Mouse (Mus musculus) midbrain, embryonic 16.5 days (tissue): ENCODE measurements around the gene Tdp2. TPM values are rescaled to one million over a fixed set of nuclear protein-coding genes. Genes with fewer than 3 reads are reported as not detected.

Experiments used
- ATAC-seq: fragments of 200-750 bp; cut with Nextera tagmentation; 2 replicates; pipeline ENCODE4 v1.8.0; 2017; ENCODE audit warnings: moderate TSS enrichment
- H3K27ac ChIP-seq: fragments of 300-500 bp; sonication (generic); 2 replicates; pipeline ENCODE4 v1.5.1; 2014; ENCODE audit warnings: mild to moderate bottlenecking, low read length, mixed read lengths
- H3K27me3 ChIP-seq: fragments of 300-500 bp; sonication (generic); 2 replicates; pipeline ENCODE4 v1.6.1; 2014; ENCODE audit warnings: low read depth, low read length, mixed read lengths; ENCODE audit not compliant: control insufficient read depth, insufficient read depth
- H3K36me3 ChIP-seq: fragments of 300-500 bp; sonication (generic); 2 replicates; pipeline ENCODE4 v1.6.1; 2014; ENCODE audit warnings: mild to moderate bottlenecking, low read length, moderate library complexity, mixed read lengths; ENCODE audit not compliant: control insufficient read depth, insufficient read depth
- H3K4me1 ChIP-seq: fragments of 300-500 bp; sonication (generic); 2 replicates; pipeline ENCODE4 v1.6.1; 2014; ENCODE audit warnings: mild to moderate bottlenecking, low read length, mixed read lengths; ENCODE audit not compliant: control insufficient read depth, insufficient read depth
- H3K4me2 ChIP-seq: fragments of 300-500 bp; sonication (generic); 2 replicates; pipeline ENCODE4 v1.6.1; 2014; ENCODE audit warnings: mild to moderate bottlenecking, low read length, mixed read lengths
- H3K4me3 ChIP-seq: fragments of 300-500 bp; sonication (generic); 2 replicates; pipeline ENCODE4 v1.5.1; 2014; ENCODE audit warnings: low read depth, mild to moderate bottlenecking, low read length, moderate library complexity, mixed read lengths
- H3K9ac ChIP-seq: fragments of 300-500 bp; sonication (generic); 2 replicates; pipeline ENCODE4 v1.6.1; 2014; ENCODE audit warnings: low read depth, low read length, mixed read lengths
- H3K9me3 ChIP-seq: fragments of 300-500 bp; sonication (generic); replicated peaks from 2 replicates; pipeline ENCODE4 v1.6.1; 2014; ENCODE audit warnings: mild to moderate bottlenecking, low read length, mixed read lengths; ENCODE audit not compliant: control insufficient read depth, poor library complexity, severe bottlenecking
- WGBS: fragments of 180-500 bp; shearing (Covaris S2); extraction: QIAGEN DNeasy Blood & Tissue Kit; methylation state at CpG from one replicate; pipeline ENCODE4 v1.1.7; 2014; 5-methylcytosine and 5-hydroxymethylcytosine counted together
- polyA plus RNA-seq: library from polyadenylated mRNA; unstranded; fragments of >200 nt; fragmentation: Nextera tagmentation; extraction: Ambion mirVana; gene quantifications from 2 replicates; pipeline ENCODE4 v1.2.1, GENCODE M21; 2015

Gene Tdp2
- polyA plus RNA-seq, 1 experiment from 2014 or later, result 26.5 TPM

DNA sequence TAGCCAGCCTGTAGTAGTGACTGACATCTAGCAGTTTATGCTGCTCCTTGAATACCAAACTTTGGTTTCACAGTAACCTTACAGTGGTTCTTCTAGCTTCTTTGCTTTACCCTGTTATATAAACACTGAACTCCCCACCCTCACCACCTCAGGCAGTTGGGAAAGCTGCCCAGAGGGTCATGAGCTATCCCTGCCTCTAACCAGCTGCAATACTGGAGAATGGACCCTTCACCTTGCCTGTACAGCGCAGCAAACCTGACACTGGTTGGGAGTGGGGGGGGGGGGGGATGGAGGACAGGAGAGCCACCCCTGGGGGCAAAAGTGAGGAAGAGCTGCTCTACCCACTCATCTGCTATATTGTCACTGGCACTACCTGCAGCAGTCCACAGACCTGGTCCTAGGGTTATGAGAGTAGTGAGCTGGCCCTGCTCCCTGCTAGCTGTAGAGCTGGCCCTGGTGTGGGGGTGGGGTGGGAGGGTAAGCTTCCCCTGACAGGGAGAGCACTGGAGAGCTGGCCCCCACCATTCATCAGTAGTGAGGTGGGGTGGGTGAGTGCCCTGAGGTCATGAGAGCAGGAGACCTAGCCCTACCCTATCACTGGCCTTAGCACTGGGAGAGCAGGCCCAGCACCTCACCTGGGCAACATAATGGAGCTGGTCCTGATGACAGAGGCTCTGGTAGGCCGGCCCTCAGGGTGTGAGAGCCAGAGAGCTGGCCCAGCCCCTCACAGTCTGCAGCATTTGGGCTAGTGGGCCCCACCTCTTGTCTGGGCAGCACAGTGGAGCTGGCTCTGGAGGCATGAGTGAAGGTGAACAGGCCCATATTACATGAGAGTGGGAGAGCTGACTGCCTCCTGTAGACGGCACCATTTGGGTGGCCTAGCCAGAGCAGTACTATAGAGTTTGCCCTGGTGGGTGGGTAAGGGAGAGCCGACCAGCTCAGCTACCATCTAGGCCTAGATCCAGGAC is 15.1 kb upstream of the Tdp2 start:
- peak; percentile 72 for ATAC-seq
- H3K9me3 ChIP-seq, result no peaks in the 10 kb centered on the region
- H3K27me3 ChIP-seq, result no peaks in the 10 kb centered on the region
- no peaks in the 10 kb centered on the region for H3K4me1 ChIP-seq
- peaks cover 12% of the 10 kb centered on the region for H3K36me3 ChIP-seq
- 65% methylated on average over 4 of the region's 4 CpGs for WGBS
- no peak overlapping the region for H3K27ac ChIP-seq
- no peak overlapping the region for H3K4me3 ChIP-seq
- no peak overlapping the region for H3K4me2 ChIP-seq
- H3K9ac ChIP-seq, result no peak overlapping the region

DNA sequence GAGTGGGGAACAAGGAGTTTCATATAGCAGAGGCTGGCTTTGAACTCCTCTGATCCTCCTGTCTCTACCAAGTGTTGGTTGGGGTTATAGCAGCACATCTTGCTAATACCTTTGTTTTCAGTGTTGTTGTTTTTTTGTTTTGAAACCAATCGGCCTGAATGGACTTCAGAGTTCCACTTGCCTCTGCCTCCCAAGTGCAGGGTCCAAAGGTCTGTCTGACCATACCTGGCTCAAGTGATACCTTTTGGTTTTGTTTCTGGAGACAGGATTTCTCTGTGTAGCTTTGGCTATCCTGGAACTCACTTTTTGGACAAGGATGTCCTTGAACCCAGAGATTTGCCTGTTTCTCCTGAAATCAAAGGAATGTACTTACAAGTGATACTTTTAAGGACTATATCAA is 11.5 kb upstream of the Tdp2 start:
- no peak overlapping the region for H3K9ac ChIP-seq
- no peaks in the 10 kb centered on the region for H3K9me3 ChIP-seq
- no peak overlapping the region for H3K4me2 ChIP-seq
- H3K36me3 ChIP-seq, result 0 out of 2 replicates have a peak, but pooled peaks cover under 1% of the 10 kb centered on the region
- H3K4me3 ChIP-seq, result no peak overlapping the region
- WGBS, result 83% methylated on average over 1 of the region's 1 CpGs
- H3K27ac ChIP-seq, result no peak overlapping the region
- ATAC-seq, result no peak
- no peaks in the 10 kb centered on the region for H3K27me3 ChIP-seq
- no peaks in the 10 kb centered on the region for H3K4me1 ChIP-seq

DNA sequence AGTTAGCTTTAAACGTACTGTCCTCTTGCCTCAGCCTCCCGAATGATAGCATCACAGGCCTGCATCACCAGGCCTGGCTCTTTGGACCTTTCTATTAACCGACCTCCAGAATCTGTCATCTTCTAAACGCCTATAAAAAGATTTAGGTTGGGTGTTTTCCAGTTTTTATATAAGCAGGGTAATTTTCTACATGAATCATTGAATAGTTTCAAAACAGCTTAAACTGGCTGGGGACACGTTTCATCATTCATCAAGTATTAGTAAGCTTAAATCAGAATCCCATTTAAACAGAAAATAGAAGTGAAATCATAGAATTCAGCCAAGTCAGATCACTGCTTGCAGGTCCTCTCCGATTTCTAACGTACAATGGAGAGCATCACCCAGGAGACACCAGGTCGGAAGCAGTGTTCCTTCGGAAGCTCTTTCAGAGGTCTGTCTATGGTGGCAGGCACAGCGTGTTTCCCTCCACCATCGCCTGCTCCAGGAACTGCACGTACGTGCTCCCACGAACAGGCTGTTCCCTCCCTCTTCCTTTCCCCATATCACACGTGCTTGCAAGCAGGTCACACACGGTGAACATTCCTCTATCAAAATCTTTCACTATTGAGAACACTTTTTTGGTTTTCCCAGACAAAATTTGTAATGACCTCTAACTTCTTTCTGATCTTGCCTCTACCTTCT is 8.7 kb upstream of the Tdp2 start:
- Histone ChIP-seq H3K36me3 (no peaks in the 10 kb centered on the region), H3K9me3 (no peaks in the 10 kb centered on the region), H3K27ac (no peak overlapping the region), H3K9ac (no peak overlapping the region), H3K4me3 (no peak overlapping the region), H3K4me2 (no peak overlapping the region), H3K27me3 (no peaks in the 10 kb centered on the region), H3K4me1 (no peaks in the 10 kb centered on the region)
- 85% methylated on average over 16 of the region's 16 CpGs for WGBS
- no peak for ATAC-seq

DNA sequence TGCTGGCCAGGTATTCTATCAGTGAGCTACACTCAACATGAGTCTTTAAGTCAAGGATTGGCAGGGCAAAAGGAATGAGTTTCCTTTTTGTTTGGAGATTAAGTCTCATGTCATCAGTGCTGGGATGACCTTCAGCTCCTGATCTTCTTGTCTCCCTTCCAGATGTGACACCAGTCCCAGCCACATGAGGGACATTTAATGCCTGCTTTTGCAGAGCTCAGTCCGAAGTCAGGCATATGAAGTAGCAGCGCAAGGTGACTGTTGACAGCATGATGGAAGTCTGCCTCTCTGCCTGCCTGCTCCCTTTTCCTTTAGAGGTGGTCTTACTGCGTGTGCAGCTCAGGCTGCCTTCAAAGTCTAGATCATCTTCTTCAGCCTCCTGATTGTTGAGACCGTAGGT is 6.8 kb upstream of the Tdp2 start:
- Histone ChIP-seq H3K27me3 (no peaks in the 10 kb centered on the region), H3K9me3 (no peaks in the 10 kb centered on the region), H3K4me3 (no peak overlapping the region), H3K36me3 (no peaks in the 10 kb centered on the region), H3K4me2 (no peak overlapping the region), H3K27ac (no peak overlapping the region), H3K9ac (no peak overlapping the region), H3K4me1 (no peaks in the 10 kb centered on the region)
- ATAC-seq, result no peak
- WGBS, result 96% methylated on average over 4 of the region's 4 CpGs

DNA sequence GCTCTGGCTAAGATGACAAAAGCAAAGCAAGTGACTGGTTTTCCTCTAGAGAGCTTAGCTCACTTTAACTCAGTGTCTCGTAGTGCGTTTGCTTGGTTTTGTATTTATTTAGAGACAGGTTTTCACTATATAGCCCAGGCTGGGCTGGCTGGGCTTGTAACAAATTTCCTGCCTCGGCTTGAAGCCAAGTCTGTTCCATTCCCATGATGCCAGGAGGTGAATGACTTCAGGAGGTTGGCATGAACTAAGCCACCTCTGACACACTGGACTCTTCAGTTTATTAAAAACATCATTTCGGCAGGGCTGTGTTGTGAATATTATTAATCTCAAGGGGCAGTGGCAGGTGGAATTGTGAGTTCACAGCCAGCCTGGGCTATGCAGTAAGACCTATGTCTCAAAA is 5.9 kb upstream of the Tdp2 start:
- Histone ChIP-seq H3K4me1 (peaks cover under 1% of the 10 kb centered on the region; the same call in 1 of the 2 replicates), H3K36me3 (no peaks in the 10 kb centered on the region), H3K9me3 (no peaks in the 10 kb centered on the region), H3K4me2 (no peak overlapping the region), H3K27me3 (no peaks in the 10 kb centered on the region), H3K27ac (no peak overlapping the region), H3K9ac (no peak overlapping the region), H3K4me3 (no peak overlapping the region)
- WGBS, result 94% methylated on average over 4 of the region's 4 CpGs
- no peak for ATAC-seq

DNA sequence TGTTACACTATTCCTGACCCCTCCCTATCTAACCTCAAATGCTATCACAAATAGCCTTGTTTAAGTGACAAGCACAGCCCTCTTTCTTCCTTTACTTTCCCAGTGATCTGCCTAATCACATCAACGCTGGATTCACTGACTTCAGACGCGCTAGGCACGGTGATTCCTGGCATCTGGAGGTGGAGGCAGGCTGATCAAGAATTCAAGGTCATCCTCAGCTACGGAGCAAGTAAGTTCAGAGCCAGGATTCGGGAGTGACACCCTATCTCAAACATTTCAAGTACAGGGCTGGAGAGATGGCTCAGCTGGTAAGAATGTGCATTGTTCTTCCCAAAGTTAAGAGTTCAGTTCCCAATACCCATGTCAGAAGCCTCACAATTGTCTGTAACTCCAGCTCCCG is 5.4 kb upstream of the Tdp2 start:
- 81% methylated on average over 7 of the region's 7 CpGs for WGBS
- no peak for ATAC-seq

DNA sequence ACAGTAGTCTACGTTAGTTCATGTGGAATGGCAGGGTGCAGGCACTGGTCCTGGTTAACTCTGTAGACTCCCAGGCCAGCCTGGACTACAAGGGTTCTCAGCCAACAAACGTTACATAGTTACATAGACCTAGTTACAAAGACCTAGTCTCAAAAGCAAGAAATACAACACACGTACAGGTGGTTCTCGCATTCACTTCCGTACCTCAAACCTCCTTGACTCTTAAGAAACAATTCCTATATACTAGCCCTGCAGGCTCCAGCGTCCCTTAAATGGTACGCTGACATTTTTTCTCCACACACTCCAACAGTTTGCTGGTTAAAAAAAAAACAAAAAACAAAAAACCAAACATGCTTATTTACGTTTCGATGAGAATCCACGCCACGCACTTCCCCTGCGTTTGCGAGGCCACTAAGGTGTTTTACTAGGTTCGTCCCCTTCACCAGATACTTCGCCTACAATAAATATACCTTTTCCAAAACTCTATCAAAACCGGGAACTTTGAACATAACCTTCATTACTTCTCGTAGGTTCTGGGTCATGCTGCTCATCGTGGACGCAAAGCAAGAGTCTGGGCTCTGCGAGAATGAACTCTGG is 625 bp upstream of the Tdp2 start:
- H3K27me3 ChIP-seq, result no peaks in the 10 kb centered on the region
- H3K9me3 ChIP-seq, result no peaks in the 10 kb centered on the region
- no peak for ATAC-seq
- H3K36me3 ChIP-seq, result no peaks in the 10 kb centered on the region
- peak overlapping the region; percentile 56 for H3K27ac ChIP-seq
- H3K4me1 ChIP-seq, result peaks cover 24% of the 10 kb centered on the region
- peak overlapping the region; percentile 61 for H3K4me3 ChIP-seq
- peak overlapping the region; percentile 65 for H3K4me2 ChIP-seq
- peak overlapping the region; percentile 83 for H3K9ac ChIP-seq
- WGBS, result 2% methylated on average over 20 of the region's 20 CpGs

More for the DNA sequence above, 5.4 kb upstream of the Tdp2 start:
- Histone ChIP-seq H3K27me3 (no peaks in the 10 kb centered on the region), H3K9ac (no peak overlapping the region), H3K9me3 (no peaks in the 10 kb centered on the region), H3K4me1 (peaks cover 3% of the 10 kb centered on the region; the same call in 1 of the 2 replicates), H3K36me3 (no peaks in the 10 kb centered on the region), H3K27ac (no peak overlapping the region), H3K4me3 (no peak overlapping the region), H3K4me2 (no peak overlapping the region)

DNA sequence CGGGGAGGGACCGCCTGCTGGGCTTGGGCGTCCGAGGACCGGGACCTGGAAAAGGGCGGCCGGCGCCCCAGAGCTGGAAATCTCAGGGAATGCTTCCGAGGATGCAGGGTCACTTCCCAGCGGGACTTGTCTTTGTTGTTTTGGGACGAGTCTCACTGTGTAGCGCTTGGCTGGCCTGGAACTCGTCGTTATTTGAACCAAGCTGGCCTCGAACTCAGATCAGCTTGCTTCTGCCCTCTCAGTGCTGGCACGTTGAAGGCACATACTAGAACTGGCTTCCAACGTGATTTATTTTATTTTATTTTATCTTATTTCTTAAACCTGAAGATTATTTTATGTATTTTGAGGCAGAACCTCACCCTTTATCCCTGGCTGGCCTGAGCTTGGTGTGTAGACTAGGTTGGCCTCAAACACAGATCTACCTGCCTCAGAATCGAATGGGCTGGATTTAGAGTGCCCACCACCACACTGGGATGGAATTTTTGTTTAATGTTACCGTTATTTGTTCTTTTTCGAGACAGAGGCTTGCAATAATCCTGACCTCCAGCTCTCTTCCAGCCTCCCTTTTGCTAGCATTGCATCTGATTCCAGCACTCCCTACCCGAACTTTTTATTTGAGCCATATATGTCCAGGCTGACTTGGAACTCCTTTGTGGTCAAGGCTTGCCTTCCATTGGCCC is 792 bp downstream of the Tdp2 start:
- peak overlapping the region; percentile 65 for H3K4me2 ChIP-seq
- ATAC-seq, result peak; percentile 49
- no peaks in the 10 kb centered on the region for H3K36me3 ChIP-seq
- 3% methylated on average over 21 of the region's 21 CpGs for WGBS
- H3K9me3 ChIP-seq, result no peaks in the 10 kb centered on the region
- H3K4me3 ChIP-seq, result peak overlapping the region; percentile 61
- peak overlapping the region; percentile 88 for H3K27ac ChIP-seq
- H3K4me1 ChIP-seq, result peaks cover 24% of the 10 kb centered on the region
- peak overlapping the region; percentile 83 for H3K9ac ChIP-seq
- no peaks in the 10 kb centered on the region for H3K27me3 ChIP-seq
